Mouse (Mus musculus) stomach, embryonic 15.5 days (tissue): ENCODE results near the gene Btbd35f9. TPM values are rescaled to one million over a fixed set of nuclear protein-coding genes. Genes with fewer than 3 reads are reported as not detected.
"Not testable (repeated sequence)": the region's sequence is repeated elsewhere in the genome, so short reads cannot be mapped to it uniquely, and the experiment has no call there.

ENCODE experiments used
- ATAC-seq: fragments of 200-750 bp; cut with Nextera tagmentation; 2 replicates; pipeline ENCODE4 v1.8.0; 2017; ENCODE audit warnings: low read depth, moderate number of reproducible peaks, moderate TSS enrichment; ENCODE audit not compliant: insufficient read depth, low FRiP score
- H3K27ac ChIP-seq: fragments of 300-500 bp; sonication (generic); 2 replicates; pipeline ENCODE4 v1.5.1; 2015; ENCODE audit warnings: mild to moderate bottlenecking, inconsistent platforms
- H3K27me3 ChIP-seq: fragments of 300-500 bp; sonication (generic); replicated peaks from 2 replicates; pipeline ENCODE4 v1.6.1; 2015; ENCODE audit warnings: inconsistent platforms
- H3K36me3 ChIP-seq: fragments of 300-500 bp; sonication (generic); 2 replicates; pipeline ENCODE4 v1.6.1; 2015; ENCODE audit warnings: inconsistent platforms
- H3K4me1 ChIP-seq: fragments of 300-500 bp; sonication (generic); 2 replicates; pipeline ENCODE4 v1.6.1; 2015; ENCODE audit warnings: inconsistent platforms
- H3K4me2 ChIP-seq: fragments of 300-500 bp; sonication (generic); 2 replicates; pipeline ENCODE4 v1.6.1; 2015; ENCODE audit warnings: mild to moderate bottlenecking, inconsistent platforms
- H3K4me3 ChIP-seq: fragments of 300-500 bp; sonication (generic); replicated peaks from 2 replicates; pipeline ENCODE4 v1.5.1; 2015; ENCODE audit warnings: inconsistent platforms
- H3K9ac ChIP-seq: fragments of 300-500 bp; sonication (generic); 2 replicates; pipeline ENCODE4 v1.6.1; 2015; ENCODE audit warnings: inconsistent platforms
- H3K9me3 ChIP-seq: fragments of 300-500 bp; sonication (generic); 2 replicates; pipeline ENCODE4 v1.6.1; 2016; ENCODE audit warnings: inconsistent platforms
- WGBS: fragments of 180-500 bp; shearing (Covaris S2); methylation state at CpG from one replicate; pipeline ENCODE4 v1.1.7; 2015; 5-methylcytosine and 5-hydroxymethylcytosine counted together
- polyA plus RNA-seq: library from polyadenylated mRNA; unstranded; fragments of >200 nt; fragmentation: Nextera tagmentation; extraction: Ambion mirVana; gene quantifications from 2 replicates; pipeline ENCODE4 v1.2.1, GENCODE M21; 2015

The Btbd35f9 gene
- not detected in 2 replicates for polyA plus RNA-seq

DNA sequence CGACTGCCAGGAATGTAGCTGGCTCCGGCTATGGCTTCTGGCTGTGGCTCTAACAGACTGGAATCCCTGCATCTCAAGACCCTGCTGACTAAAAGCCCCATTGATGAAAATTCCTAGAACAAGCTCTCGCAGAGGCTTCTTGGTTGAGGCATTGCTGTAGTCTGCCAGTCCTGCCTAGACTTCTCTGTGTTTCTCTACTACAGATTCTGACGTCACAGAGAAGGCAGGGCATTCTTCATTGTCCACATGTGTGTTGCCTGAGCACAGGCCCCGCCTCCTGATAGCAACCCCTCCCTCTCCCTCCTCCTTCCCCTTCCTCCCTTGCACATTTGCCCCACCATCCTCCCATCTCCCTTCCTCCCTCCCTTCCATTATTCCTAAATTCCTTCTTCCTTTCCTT lies at the start of gene Btbd35f9:
Gene Btbd35f9, minus strand, starts transcription at position 101 of the 400 bp plus-strand sequence.
- no CpG with 5 or more reads among the region's 5 CpGs for WGBS

More for the DNA sequence above, at the start of gene Btbd35f9:
- not testable (repeated sequence) for H3K9me3 ChIP-seq, H3K27me3 ChIP-seq, H3K4me2 ChIP-seq, ATAC-seq, H3K36me3 ChIP-seq, H3K4me1 ChIP-seq, H3K4me3 ChIP-seq, H3K27ac ChIP-seq, H3K9ac ChIP-seq

Other genes starting within 250 kb of the Btbd35f9 start
- gene Btbd35f6, start 205.0 kb downstream of the Btbd35f9 start, polyA plus RNA-seq = not detected in 2 replicates
- gene Gm21870, start 174.7 kb downstream of the Btbd35f9 start, polyA plus RNA-seq = not detected in 2 replicates
- not detected in 2 replicates for gene Spin2g, start 77.2 kb upstream of the Btbd35f9 start, polyA plus RNA-seq